Mouse (Mus musculus) gastrocnemius, adult 2 months (tissue): ENCODE data around the gene Nid2. TPM values are rescaled to one million over a fixed set of nuclear protein-coding genes. Genes with fewer than 3 reads are reported as not detected.
A peak's percentile ranks its signal among the peaks of the same experiment; 100 is the strongest.

Experiments used
- DNase-seq: peaks from one replicate; pipeline ENCODE4 v3.0.0; 2022
- H3K27ac ChIP-seq: fragments of 200-600 bp; 2 replicates; pipeline ENCODE4 v1.8.1; 2022; ENCODE audit warnings: mild to moderate bottlenecking
- H3K4me3 ChIP-seq: fragments of 200-600 bp; 2 replicates; pipeline ENCODE4 v1.8.1; 2022; ENCODE audit warnings: mild to moderate bottlenecking, moderate library complexity
- CTCF ChIP-seq: fragments of 200-600 bp; IDR thresholded peaks from 2 replicates; pipeline ENCODE4 v1.8.1; 2022; ENCODE audit warnings: antibody characterized with exemption, mild to moderate bottlenecking, moderate library complexity
- intact Hi-C: fragments of 180-260 bp; cut with DNase I; formaldehyde crosslinking; loops from one replicate; pipeline ENCODE4 v1.15.1; 2025
- total RNA-seq, 2 experiments: library from RNA; stranded (reverse); gene quantifications; 2 replicates each; pipeline ENCODE4 v1.2.3; 2021

Nid2 gene
- total RNA-seq, 2 experiments from 2014 or later = 6.5 to 7.6 TPM

- H3K4me3 ChIP-seq = peak overlapping the region; percentile 74
- DNase-seq = peak; percentile 62
- intact Hi-C loops = loop anchor here (5.0 kb wide), 1 partner anchor 67 kb away; no protein-coding TSS in a partner anchor
- peak overlapping the region; percentile 87 for H3K27ac ChIP-seq
- TF ChIP-seq CTCF = no peak
Observed at GRCm38 (mm10) chr14:19750411-19751024, 547 bp upstream of the Nid2 start.

DNA sequence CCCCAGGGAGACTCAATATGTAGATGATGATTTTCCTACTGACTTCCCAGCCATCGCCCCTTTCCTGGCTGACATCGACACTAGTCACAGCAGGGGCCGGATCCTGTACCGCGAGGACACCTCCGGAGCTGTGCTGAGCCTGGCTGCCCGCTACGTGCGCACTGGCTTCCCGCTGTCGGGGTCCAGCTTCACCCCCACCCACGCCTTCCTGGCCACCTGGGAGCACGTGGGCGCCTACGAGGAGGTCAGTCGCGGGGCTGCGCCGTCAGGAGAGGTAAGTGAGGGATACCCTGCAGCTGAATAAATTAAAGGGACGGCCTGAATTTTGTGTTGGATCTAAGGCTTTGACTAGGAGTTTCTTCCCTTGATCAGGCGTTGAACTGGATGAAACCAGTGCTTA lies 1.2 kb downstream of the Nid2 start:
- Histone ChIP-seq H3K4me3 (peak overlapping the region; percentile 74), H3K27ac (peak overlapping the region; percentile 87)
- intact Hi-C loops = loop anchor here (5.0 kb wide), 1 partner anchor 65 kb away; no protein-coding TSS in a partner anchor
- peak; percentile 28 for DNase-seq
- TF ChIP-seq CTCF = no peak

DNA sequence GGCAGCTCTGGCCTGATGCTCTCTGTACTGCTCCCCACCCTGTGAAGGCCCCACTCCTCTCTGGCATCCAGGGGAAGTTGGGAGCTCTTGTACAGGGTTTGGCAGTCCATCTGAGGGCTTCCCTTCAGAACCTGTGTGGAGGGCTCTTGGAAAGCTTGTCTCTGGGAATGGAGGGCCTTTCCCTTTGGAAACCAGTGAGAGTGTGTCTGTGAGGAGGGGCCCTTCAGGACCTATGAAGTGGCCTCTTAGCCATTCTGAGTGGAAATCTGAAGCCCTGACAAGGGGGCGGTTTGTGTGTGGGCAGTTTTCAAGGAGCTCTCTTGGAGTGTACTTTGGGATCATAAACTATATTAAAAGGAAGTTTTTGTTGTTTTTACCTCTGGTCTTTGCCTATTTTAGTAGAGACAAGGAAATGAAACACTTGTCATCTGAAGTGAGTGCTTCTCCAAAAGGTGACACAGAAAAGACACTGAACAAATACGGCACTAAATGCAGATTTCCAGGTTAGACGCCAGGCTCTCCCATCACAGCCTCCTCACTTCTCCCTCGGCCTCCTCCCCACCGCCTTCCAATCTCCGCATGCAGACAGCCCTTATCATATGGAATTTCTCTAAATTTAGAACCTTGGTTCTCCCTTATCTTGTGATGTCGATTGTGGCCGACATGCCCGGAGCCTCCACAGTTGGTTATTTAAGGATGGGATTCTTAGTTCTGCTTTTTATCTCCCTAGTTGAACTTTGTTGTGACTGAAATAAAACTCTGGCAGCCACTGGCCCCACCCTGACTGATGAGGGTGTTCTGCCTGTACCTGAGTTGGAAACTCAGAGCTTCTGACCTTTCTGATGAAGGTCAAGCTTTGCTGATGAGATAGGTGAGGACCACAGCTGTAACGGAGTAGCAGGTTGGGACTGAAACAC lies 8.5 kb downstream of the Nid2 start:
- H3K27ac ChIP-seq = no peak overlapping the region
- no peak for TF ChIP-seq CTCF
- no peak for DNase-seq
- H3K4me3 ChIP-seq = no peak overlapping the region
- intact Hi-C loops = no loop called here

DNA sequence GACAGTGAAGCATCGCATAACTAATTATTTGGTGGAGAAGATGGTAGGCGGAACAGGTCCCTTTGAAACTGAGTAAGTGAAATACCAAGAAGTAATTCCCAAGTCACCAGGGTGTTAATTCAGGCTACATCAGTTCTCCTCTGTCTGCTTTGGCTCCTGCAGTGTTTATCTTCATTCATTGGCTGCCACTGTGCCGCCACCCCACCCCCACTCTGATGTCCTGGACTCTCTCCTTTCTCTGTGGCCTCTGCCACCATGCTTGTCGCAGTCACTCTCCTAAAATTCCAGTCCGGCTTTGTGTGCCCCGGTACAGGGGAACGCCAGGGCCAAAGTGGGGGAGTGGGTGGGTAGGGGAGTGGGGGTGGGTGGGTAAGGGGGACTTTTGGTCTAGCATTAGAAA lies 9.7 kb downstream of the Nid2 start:
- intact Hi-C loops = no loop called here
- TF ChIP-seq CTCF = no peak
- Histone ChIP-seq H3K27ac (no peak overlapping the region), H3K4me3 (no peak overlapping the region)
- no peak for DNase-seq

DNA sequence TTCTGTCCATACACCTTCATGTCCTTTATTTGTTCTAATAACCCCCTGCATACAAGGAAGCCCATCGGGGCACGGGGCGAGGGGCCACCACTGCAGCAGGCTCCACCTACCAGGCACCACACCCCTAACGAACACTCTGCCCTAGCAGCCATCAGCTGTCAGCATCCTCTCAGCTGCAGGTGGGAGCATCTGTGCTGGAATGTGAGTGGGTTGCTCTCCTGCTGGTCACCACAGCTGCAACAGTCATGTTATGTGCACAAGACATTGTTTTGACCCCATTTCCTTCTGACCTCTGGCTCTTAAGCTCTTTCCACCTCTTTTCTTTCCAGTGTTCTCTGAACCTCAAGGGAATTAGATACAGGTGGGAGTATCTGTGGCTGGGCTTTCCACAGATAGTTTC lies 10.9 kb downstream of the Nid2 start:
- TF ChIP-seq CTCF = no peak
- no peak for DNase-seq
- Histone ChIP-seq H3K4me3 (no peak overlapping the region), H3K27ac (no peak overlapping the region)
- intact Hi-C loops = no loop called here

GRCm38 (mm10) chr14:19763527-19763926 lies 12.5 kb downstream of the Nid2 start:
- Histone ChIP-seq H3K4me3 (no peak overlapping the region), H3K27ac (peak overlapping the region; percentile 9; the same call in 1 of the 2 replicates)
- no peak for TF ChIP-seq CTCF
- intact Hi-C loops = no loop called here
- DNase-seq = no peak

DNA sequence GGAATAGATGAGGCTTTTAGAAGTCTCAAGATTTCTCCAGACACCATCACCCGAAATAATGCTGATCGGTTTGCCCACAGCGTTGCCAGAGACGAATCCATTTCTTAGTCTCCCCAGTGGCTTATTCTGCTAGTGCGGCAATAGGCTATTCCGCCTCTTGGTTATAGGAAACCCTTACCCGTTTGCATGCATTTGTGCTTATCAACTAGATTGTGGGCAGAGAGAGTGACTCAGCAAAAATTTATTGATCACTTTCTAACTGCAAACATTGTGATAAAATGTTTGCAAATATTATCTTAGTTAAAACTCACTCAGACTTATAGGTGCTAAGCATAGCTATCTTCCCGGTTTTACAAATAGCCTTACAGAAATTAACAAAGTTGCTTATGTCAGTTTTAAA lies 13.3 kb downstream of the Nid2 start:
- no peak for TF ChIP-seq CTCF
- DNase-seq = no peak
- Histone ChIP-seq H3K27ac (no peak overlapping the region), H3K4me3 (no peak overlapping the region)
- intact Hi-C loops = no loop called here

DNA sequence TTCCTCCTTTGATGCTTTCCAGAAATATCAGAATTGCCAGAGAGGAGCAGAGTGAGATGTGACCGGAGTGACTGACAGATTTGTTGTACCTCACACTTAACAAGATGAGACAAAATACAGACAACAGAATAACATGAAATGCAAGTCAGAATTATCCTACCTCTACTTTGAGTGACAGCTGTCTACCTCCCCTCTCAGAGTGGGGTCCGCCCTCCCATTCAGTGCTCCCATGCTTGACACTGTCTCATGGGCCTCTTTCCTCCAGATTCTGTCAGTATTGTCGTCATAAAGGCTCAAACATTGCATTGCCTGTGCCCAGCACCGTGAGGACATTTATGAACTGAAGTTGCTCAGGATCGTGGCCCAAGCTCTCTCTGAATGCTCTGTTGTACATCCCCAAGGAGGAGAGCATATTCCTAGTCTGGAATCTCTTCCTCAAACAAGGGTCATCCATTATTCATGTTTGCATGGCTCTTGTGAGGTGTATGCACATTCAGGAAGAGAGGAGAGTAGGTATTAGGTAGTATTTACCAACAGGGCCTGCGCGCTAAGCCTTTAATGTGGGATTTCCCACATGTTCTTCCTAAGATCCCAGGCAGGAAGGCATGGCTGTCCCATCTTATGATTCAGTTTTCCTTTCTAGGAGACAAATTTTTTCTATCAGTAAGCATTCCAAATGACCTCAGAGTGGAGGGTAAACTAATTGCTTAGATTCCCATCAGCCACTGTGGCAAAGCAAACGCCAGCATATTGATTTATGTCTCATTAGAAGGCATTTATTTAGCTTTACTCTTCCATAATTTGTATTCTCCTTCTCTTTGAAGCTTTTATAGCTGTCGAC lies 14.7 kb downstream of the Nid2 start:
- DNase-seq = no peak
- Histone ChIP-seq H3K27ac (no peak overlapping the region), H3K4me3 (no peak overlapping the region)
- no peak for TF ChIP-seq CTCF
- intact Hi-C loops = no loop called here

GRCm38 (mm10) chr14:19766380-19766649 lies 15.2 kb downstream of the Nid2 start:
- intact Hi-C loops = no loop called here
- no peak for DNase-seq
- TF ChIP-seq CTCF = no peak

DNA sequence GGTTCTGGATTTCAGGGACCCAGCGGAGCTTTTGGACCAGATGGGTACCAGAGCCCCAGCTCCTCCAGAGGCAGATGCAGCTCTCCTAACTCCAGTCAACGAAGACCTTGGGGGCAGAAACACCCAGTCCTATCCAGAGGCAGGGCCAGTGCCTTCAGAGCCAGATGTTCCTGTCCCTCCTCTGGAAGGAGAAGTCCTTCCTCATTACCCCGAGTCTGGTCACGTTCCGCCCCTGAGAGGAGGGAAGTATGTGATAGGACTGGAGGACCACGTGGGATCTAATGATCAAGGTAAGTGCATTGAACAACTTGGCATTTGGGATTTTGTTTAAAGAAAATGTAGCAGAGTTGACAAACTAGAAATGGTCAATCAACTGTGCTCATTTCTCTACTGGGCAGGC lies 17.6 kb downstream of the Nid2 start:
- intact Hi-C loops = no loop called here
- TF ChIP-seq CTCF = no peak
- peak overlapping the region; percentile 43 for H3K27ac ChIP-seq
- no peak overlapping the region for H3K4me3 ChIP-seq
- DNase-seq = no peak

More at GRCm38 (mm10) chr14:19766380-19766649, 15.2 kb downstream of the Nid2 start:
- no peak overlapping the region for H3K4me3 ChIP-seq
- no peak overlapping the region for H3K27ac ChIP-seq

DNA sequence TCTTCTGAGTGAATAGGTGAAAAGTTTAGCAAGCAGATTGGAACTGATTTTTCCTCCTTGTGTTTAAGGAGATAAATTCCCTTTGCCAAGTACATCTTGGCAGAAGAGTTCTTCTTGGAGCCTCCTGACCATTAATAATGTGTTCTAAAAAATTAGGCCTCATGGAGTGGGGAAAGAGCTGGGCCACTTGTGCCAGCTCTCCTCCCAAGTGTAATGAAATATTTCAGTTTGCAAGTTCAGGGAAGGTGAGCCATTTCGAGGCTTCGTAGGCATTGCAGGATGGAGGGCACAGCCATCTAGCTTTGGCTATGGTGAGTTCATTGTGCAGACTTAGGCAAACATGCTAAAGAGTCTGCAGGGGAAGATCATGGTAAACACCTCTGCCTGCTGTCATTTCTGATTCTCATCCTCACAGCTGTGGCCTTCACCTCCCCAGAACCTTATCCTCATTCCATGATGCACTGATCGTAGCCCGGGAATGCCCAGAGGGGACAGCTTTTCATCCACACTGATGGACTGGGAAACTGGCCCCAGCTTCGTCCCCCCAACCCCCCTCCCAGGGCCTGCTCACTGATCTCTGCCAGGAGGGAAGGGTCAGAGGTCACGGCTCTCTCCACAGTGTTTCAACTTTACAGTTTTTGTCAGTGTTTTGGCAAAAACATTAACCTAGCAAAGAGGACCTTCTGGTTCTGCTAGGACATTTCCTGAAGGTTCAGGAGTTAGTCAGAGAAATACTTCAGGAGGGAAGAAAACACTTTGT lies 18.6 kb downstream of the Nid2 start:
- Histone ChIP-seq H3K27ac (peak overlapping the region; percentile 63), H3K4me3 (no peak overlapping the region)
- peak; percentile 74 for DNase-seq
- intact Hi-C loops = no loop called here
- TF ChIP-seq CTCF = no peak

DNA sequence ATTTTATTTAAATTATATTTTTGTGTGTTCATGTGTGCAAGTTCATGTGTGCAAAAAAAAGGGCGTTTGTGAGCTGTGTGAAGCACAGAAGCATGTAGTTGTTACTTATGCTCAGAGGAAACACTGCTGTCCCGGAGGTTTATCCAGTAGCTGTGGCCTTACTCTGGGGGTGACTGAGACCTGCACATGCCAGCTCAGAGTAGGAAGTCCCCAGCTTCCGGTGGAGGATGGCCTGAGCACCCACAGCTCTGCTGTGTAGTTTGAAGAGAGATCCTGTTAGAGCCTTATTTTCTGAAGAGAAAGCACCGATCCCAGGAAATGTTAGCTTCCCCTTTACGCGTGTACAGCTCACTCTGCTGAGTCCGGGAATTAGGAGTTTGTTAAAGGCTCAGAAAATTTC lies 20.1 kb downstream of the Nid2 start:
- no peak for DNase-seq
- intact Hi-C loops = no loop called here
- Histone ChIP-seq H3K4me3 (no peak overlapping the region), H3K27ac (peak overlapping the region; percentile 63)
- TF ChIP-seq CTCF = no peak
